Mouse (Mus musculus) monocyte, adult 5-6 weeks (primary cell): Measurements from ENCODE around the gene Cubn. TPM values are rescaled to one million over a fixed set of nuclear protein-coding genes. Genes with fewer than 3 reads are reported as not detected.

ENCODE experiments used
- ATAC-seq: fragments of 153-309, 156-312 bp; replicated peaks from 2 replicates; pipeline ENCODE4 v1.8.0; 2017; ENCODE audit warnings: mild to moderate bottlenecking; ENCODE audit not compliant: low TSS enrichment, insufficient number of reproducible peaks, severe bottlenecking, poor library complexity, low FRiP score
- total RNA-seq: library from RNA; stranded (forward); fragments of 200-1000, 200-491, 200-594 nt; gene quantifications from 3 replicates; pipeline ENCODE4 v1.2.3, GENCODE M21; 2017

Gene Cubn
- total RNA-seq, 1 experiment from 2014 or later: not detected

DNA sequence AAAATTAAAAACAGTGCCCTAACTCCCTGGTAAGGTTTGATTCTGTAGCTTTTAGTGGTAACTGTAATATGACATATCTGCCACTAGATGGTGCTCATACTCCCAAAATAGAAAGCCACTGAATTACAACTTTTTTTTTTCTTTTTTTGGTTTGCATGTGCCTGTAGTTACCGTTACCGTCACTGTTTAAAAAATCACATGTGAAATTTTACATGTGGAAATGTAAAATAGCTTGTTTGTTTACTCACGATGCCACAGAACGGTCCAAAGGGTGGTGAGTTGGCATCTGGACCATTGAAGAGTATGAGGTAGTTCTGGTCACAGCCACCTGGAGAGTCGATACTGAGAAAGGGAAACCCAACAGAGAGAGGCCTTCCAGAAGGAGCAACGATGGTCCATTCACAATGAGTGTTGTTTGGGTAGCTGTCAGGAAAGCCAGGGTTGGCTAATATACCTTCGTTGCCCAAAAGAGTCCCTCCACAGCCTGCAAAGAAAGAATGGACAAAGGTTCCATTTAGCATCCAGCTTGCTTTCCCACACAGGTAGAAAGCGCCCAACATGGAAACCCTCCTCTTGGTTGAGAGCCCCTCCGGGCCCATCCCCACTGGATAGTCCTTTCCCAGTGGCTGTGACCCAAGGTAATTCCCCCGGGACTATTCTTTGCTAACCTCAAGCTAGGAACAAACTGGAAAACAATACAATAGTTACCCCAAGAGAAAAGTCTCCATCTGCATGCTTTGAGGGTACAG, 213.3 kb downstream of the Cubn start:
- no peak for ATAC-seq

DNA sequence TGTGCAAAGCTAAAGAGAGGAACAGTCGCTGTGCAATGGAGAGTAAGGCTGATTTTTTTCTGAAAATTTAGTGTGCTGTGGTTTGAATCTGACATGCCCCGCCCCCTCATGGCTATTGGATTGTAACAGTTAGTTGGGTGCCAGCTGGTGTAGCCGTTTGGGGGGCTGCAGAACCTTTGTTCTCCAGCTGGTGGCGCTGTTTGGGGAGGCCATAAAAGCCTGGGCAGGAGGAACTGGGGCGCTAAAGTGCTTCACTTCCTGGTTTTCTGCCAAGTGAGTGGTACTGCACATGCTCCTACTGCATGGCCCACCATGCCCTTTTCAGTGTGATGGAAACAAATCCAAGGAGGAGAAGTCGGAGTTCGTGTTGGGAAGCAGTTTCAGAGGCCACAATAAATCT, 215.7 kb downstream of the Cubn start:
- no peak for ATAC-seq

DNA sequence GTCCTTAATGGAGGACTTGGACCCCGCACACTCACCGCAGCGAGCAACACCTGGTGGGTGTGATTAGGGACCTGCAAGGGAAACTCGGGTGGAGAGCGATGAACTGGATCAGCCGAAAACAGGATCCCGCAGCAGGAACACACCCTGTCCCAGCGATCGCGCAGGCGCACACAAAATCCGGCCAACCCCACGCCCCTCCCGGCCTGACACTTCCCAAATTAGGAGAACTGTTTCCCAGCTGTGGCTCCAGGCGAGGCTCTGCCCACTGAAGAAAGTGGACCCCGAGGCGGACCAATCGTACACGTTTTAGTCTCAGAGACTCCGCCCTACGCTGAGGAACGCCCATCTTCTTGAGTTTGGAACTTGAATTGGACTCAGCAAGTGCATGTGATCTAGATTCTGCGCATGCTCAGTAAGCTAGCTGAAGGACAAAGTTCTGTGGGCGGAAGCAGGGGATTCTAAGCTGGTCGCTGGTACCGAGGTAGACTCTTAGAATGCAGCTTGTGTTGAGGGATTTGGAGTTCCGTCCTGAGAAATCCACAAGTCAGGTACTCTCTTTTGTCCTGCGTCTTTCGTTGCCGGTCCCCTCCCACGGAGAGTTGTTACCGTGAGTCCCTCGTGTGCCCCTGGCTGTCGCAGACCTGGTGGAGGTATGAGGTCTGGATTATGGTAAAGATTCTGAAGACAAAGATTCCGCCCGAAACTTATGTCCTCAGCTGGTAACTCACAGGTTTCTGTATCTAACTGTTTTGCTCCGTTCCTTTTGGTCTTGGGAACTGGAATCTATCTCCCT, 220.3 kb downstream of the Cubn start, which contains the start of gene Rsu1:
Gene Rsu1 (minus strand): TSS at position 251 of the 793 bp plus-strand sequence.
- ATAC-seq: peak; percentile 95

DNA sequence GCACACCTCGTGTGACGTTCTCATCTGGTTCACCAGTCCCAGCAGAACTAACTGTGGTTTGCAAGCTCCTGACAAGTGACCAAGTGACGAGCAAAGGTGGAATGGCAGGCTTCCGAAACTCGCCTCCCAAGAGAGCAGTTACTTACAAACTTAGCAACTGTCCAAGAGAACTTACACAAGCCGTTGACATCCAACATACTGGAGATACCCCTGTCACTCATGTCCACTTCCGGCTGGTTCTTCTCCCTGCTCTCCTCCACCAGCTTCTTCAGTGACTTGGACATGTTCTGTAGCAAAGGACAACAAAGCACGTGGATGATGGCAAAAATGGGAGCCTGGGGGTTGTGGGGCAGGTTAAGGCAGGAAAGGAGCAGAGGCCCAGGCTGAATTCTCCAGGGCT, 220.9 kb downstream of the Cubn start:
- no peak for ATAC-seq

DNA sequence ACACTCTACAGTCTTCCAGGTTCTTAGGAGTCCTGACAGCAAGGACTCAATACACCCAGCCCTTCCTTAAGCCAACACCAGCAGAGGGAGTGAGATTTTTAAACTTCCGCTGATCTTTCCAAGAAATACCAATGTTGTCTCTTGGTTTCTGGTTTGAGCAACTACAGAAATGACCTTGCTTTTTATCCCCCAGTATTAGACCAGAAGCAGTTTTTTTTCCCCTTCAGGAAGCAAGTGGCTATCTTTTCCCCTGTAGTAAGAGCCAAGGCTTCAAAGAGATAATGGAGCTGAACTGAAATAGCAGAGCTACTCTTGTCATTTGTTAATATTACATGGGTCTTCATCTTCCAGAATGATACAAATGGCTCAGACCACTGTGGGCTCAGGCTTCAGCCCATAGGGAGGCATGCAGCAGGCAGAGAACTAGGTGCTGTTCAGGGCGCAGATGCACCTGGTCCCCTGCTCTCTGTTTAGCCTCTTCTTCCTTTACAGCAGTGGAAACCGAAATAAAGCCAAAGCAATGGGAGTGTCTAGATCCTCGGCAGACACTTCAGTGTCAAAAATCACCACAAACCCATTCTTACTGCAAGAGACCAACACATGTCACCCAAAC, 222.8 kb downstream of the Cubn start:
- ATAC-seq: no peak

DNA sequence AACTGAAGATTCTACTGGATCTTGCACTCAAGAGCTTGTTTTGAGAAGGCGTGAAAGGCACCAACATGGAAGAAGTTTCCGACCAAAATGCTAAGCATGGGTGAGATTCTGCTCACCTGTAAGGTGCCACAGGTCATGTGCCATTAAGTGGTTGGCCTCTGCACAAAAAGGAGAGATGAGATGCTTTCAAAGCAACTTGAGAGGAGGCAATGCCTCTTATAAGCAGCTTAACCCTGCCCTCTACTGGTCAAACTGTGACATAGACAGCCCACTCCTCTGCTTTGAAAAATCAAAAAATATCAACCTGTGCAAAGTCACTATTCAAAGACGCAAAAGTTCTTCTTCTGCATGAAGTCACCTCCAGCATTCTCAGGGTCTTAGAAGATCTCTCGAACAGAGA, 226.7 kb downstream of the Cubn start:
- ATAC-seq: peak; percentile 50; the same call in 1 of the 2 replicates

DNA sequence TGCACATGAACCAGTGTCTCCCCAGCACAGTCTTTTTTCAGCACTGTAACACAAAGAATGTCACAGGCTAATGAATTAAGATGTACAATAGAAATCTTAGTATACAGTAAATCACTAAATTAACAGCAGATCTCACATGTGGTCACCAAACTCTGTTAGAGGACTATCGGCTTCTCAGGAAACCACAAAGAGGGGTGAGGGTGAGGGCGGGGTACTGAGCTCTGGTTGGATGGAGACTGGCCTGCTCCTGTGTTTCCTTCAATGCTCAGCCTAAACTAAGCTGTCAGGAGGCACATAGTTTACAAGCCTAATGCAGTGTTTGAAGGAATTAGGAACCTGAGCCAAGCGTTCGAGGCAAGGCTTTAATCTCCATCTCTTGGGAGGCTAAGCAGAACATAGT, 228.5 kb downstream of the Cubn start:
- no peak for ATAC-seq

DNA sequence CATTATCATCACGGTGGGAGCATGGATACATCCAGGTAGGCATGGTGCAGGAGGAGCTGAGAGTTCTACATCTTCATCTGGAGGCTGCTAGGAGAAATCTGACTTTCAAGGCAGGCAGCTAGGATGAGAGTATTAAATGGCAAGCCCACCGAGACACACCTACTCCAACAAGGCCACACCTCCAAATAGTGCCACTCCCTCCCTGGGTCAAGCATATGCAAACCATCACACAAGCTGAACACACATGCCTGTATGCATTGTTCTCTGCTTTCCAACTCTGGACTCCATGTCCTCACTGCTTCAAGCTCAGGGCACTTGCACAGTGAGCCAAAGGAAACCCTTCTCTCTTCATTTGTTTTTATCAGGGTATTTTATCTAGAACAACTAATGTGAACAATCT, 233.0 kb downstream of the Cubn start:
- ATAC-seq: no peak

DNA sequence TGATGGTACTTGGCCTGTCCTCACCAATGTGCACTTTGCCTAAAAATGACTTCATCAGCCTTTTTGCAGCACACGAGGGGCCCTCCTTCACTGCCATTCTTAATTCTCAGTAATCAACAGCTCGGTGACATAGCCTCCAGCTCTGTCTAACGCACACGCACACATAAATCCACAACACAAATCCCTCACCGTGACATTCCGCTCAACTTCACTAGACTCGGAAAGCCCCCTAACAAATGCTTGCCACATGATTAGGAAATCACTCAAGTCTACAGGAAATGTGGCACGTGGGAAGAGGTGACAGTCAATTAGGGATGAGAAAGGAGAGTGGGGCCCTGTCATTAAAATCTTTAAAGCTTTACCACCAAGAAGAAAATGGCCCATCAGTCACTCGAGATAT, 250.9 kb downstream of the Cubn start:
- no peak for ATAC-seq

DNA sequence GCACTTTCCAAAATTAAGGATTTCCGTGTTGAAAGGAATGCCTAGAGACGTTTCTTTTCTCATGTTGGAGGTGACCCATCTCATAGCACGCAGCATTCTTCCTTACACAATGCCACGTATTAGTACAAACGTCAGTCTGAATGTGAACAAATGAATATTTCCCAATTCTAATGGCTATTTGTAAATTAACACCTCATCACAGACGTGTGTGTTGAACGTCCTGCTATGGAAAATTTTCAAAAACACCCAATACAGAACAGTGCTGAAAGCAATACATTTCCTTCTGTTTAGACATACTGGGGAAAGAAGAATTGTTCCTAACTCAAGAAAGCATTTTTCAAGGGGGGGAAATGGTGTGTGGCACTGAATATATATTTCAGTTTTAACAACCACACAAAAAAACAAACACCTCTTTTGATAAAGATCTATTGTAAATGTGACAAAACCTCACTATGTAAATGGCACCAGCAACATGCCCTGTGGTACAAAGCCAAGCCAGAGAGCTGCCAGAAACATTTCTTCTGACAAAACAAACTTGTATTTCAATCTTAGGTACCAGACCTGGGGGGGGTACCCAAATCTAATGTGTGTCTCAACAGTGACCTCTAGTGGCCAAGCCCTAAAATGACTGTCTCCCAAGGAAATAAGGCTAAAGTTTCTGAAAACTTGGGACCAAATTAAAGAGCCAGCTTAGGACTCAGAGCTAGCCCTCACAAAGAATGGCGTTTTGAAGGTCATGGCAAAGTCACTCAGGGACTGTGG, 254.3 kb downstream of the Cubn start:
- peak; percentile 58; the same call in 1 of the 2 replicates for ATAC-seq

DNA sequence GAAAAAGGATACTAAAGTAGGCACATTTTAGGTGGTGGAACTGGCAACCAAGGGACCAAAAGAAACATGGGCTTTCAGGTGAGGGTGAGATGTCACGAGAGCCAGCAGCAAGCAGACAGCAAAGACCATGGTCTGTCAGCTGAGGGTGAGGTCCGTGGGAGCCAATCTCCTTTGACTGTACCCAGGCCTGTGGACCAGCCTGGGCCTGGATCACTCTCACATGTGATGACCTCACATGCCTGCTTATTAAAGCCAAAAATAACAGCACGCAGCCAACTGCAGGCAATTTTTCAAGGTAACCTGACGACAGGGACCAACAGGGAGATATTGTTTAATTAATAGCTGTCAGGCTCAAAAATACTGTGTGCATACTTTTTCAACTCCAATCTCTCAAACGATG, 255.9 kb downstream of the Cubn start:
- ATAC-seq: no peak

DNA sequence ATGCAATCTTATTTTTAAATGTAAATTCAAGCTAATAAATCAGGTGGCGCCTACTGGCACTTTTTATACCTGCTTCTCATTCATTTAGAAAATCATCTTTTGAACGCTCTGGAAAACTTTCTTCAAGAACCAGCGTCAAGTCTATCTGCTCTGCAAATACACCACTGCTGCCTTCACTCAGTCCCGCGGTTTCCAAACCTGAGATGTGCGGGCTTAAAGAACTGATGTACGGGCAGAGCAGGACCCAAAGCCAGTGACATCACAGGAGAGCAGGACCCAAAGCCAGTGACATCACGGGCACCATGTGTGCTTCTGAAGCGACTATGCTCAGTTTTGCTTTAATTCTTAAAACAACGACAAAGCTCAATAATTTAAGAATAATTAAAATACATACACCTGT, 256.8 kb downstream of the Cubn start:
- ATAC-seq: no peak

DNA sequence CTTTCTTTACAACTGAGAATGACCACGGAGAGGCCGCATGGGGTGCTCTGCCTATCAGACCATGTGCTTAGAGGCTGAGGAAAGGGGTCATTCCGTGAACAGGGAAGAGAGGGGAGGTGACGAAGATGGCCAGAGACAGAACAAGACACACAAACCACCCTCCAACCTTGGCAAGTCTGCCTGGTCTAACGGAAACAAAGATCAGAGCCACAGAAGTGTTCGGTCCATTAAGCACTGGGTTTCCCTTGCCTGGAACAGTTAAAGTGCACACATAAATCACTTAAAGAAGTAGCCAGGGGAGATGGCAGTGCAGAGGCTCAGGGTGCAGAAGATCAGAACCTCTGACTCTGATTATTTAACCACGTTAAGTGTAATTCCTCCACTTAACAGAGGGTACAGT, 257.7 kb downstream of the Cubn start:
- no peak for ATAC-seq

DNA sequence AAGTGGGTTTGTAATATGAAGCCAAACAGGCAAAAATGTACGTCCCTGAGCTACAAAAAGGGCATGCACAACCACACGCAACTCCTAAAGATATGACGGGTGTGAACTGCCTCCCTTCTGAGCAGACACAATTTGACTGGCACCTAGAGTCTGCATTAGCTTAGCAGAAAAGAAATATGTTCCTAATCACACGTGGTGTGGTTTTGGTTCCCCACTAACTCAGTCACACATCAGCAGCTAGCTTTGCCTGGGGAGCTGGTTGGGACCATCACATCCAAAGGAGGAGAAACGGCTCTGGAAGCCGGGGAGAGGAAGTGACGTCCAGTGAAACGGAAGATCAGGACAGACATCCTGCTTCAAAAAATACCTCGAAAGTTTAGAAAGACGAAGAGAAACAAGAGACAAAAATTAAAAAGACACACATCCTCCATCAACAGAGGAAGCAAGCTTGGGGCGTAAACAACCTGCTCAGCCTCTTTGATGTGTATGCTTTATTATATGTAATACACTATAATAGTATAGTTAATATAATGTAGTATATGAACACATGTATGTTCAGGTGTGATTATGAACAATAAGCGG, 258.3 kb downstream of the Cubn start:
- ATAC-seq: no peak

DNA sequence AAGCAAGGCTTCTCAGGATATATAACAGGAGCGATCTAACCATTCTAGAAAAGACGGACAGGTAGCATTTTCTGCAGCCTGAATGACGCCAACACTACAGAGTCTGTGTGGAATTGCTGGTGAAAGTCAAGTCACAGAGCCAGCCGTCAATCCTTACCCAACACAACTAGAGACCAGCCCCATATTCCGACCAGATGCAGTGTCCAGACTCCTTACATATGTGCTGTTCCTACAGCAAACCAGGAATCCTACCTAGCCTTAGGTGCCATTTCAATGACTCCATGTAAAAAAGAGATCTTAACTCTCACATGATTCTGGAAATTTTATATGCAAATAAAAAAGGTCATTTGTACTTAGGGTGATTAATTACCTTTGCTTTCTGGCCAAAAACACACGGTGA, 259.3 kb downstream of the Cubn start:
- ATAC-seq: no peak

DNA sequence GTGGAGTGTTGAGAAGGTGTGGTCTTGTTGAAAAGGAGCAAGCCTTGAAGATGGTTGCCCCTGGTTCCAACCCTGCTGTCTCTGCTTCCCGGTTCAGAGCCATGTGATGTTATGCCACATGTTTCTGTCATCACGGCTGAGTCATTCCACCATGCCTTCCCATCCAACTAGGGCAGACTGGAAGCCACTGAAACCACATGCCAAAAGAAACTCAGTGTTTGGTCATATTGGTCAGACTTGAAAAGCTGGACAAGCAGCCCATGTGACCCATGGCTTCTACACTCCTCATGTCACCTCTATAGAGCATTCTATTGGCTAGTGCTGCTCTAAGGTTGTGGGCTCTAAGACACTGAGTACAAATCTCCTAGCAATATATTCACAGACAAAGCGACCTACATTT, 261.9 kb downstream of the Cubn start:
- ATAC-seq: no peak
